17 mouse cellular contexts compared by ENCODE assay signal in genomic region chr19:45920299-45921090, GRCm38 (mm10).
DNase-seq lines count a peak whose midpoint lies in the region; ATAC-seq and TF ChIP-seq lines count a peak whose summit lies in the region.
"Had no signal": no experiment of that assay in that cellular context is flagged by ENCODE, and none has a peak within 500 bp of the region (broad histone marks: within the 10 kb centered on the region; RNA-seq: fewer than 3 reads in every experiment).

No protein-coding gene starts in this region.

- 45% methylated on average over 9 of the region's 9 CpGs for WGBS in embryonic facial prominence, embryonic 12.5 days
- whole genome bisulfite sequencing in embryonic facial prominence, embryonic 10.5 days, result 45% methylated on average over 9 of the region's 9 CpGs
- WGBS in forebrain, postnatal 0 days, result 30% methylated on average over 9 of the region's 9 CpGs

- no peak for ATAC-seq in embryonic facial prominence, embryonic 12.5 days (ENCODE audit: insufficient number of reproducible peaks, insufficient read depth, low FRiP score, low TSS enrichment)
- peak; percentile 71 for ATAC-seq in forebrain, postnatal 0 days

- TF ChIP-seq CTCF in forebrain, postnatal 0 days (IDR thresholded peaks at IDR 0.05; ENCODE audit: low read depth), result peak; percentile 33

- no peak overlapping the region for H3K4me3 ChIP-seq in embryonic facial prominence, embryonic 12.5 days
- no peak overlapping the region for H3K4me3 ChIP-seq in embryonic facial prominence, embryonic 10.5 days
- H3K4me3 ChIP-seq in forebrain, postnatal 0 days (ENCODE audit: low read depth, low read length), result no peak overlapping the region
- H3K4me3 ChIP-seq: hindbrain, embryonic 13.5 days; limb, embryonic 12.5 days; liver, embryonic 15.5 days had no signal

- H3K27me3 ChIP-seq in embryonic facial prominence, embryonic 12.5 days, result no peaks in the 10 kb centered on the region
- no peaks in the 10 kb centered on the region for H3K27me3 ChIP-seq in embryonic facial prominence, embryonic 10.5 days (replicated peaks; ENCODE audit: low read depth, poor library complexity, severe bottlenecking)
- no peaks in the 10 kb centered on the region for H3K27me3 ChIP-seq in forebrain, postnatal 0 days (ENCODE audit: insufficient read depth, low read length)
- H3K27me3 ChIP-seq: CH12.LX; hindbrain, embryonic 13.5 days; limb, embryonic 12.5 days; liver, embryonic 15.5 days had no signal

- H3K27ac ChIP-seq in embryonic facial prominence, embryonic 12.5 days, result 0 out of 2 replicates have a peak overlapping the region, but pooled peaks have one; percentile 13
- H3K27ac ChIP-seq in embryonic facial prominence, embryonic 10.5 days (replicated peaks), result no peak overlapping the region
- peak overlapping the region; percentile 57 for H3K27ac ChIP-seq in forebrain, postnatal 0 days (ENCODE audit: low read depth, low read length)
- H3K27ac ChIP-seq: hindbrain, embryonic 13.5 days; limb, embryonic 12.5 days; liver, embryonic 15.5 days had no signal

- H3K4me2 ChIP-seq in embryonic facial prominence, embryonic 12.5 days (replicated peaks), result no peak overlapping the region
- H3K4me2 ChIP-seq in forebrain, postnatal 0 days (ENCODE audit: low read depth), result no peak overlapping the region
- H3K4me2 ChIP-seq: hindbrain, embryonic 13.5 days; limb, embryonic 12.5 days; liver, embryonic 15.5 days had no signal

- no peak overlapping the region for H3K9ac ChIP-seq in embryonic facial prominence, embryonic 12.5 days
- no peak overlapping the region for H3K9ac ChIP-seq in forebrain, postnatal 0 days
- H3K9ac ChIP-seq: hindbrain, embryonic 13.5 days; limb, embryonic 12.5 days; liver, embryonic 15.5 days had no signal

- no peaks in the 10 kb centered on the region for H3K9me3 ChIP-seq in embryonic facial prominence, embryonic 12.5 days
- H3K9me3 ChIP-seq in embryonic facial prominence, embryonic 10.5 days, result no peaks in the 10 kb centered on the region
- no peaks in the 10 kb centered on the region for H3K9me3 ChIP-seq in forebrain, postnatal 0 days (ENCODE audit: low read length)
- H3K9me3 ChIP-seq: hindbrain, embryonic 13.5 days; limb, embryonic 12.5 days; liver, embryonic 15.5 days had no signal

- peaks cover 38% of the 10 kb centered on the region; the same call in 1 of the 2 replicates for H3K36me3 ChIP-seq in embryonic facial prominence, embryonic 12.5 days
- peaks cover 44% of the 10 kb centered on the region for H3K36me3 ChIP-seq in embryonic facial prominence, embryonic 10.5 days (replicated peaks)
- H3K36me3 ChIP-seq in forebrain, postnatal 0 days (ENCODE audit: insufficient read depth), result no peaks in the 10 kb centered on the region; the same call in 1 of the 2 replicates
- H3K36me3 ChIP-seq: liver, embryonic 15.5 days had no signal

- H3K4me1 ChIP-seq in embryonic facial prominence, embryonic 12.5 days, result no peaks in the 10 kb centered on the region
- H3K4me1 ChIP-seq in embryonic facial prominence, embryonic 10.5 days, result peaks cover 6% of the 10 kb centered on the region
- peaks cover 12% of the 10 kb centered on the region for H3K4me1 ChIP-seq in forebrain, postnatal 0 days (ENCODE audit: insufficient read depth)
- H3K4me1 ChIP-seq: limb, embryonic 12.5 days; liver, embryonic 15.5 days had no signal

- no peak for DNase-seq in embryonic facial prominence, embryonic 10.5 days (ENCODE audit: low spot score)
- peak; percentile 47 for DNase-seq in layer of hippocampus, adult 9-11 months
- DNase-seq in layer of hippocampus, postnatal 36 days, result no peak
- peak; percentile 61 for DNase-seq in NIH3T3 (ENCODE audit: low read depth)
- peak; percentile 63 for DNase-seq in forebrain, postnatal 0 days
- DNase-seq in T-cell, adult 2 months (ENCODE audit: low spot score), result no peak
- DNase-seq in gastrocnemius, postnatal 25 days, result no peak
- DNase-seq: cerebellum, adult 11 months; kidney, adult 11 months; kidney, postnatal 10 days; lung, postnatal 10 days; thymus, postnatal 25 days had no signal

Comparison
In these comparisons a context has a peak if more than half of its experiments do, and no peak if none do; other contexts are left out.
1. DNase-seq: peak in layer of hippocampus, adult 9-11 months (single experiment), NIH3T3 (single experiment) and forebrain, postnatal 0 days (single experiment); none in embryonic facial prominence, embryonic 10.5 days (single experiment), layer of hippocampus, postnatal 36 days (0 of 2), T-cell, adult 2 months (single experiment) and gastrocnemius, postnatal 25 days (single experiment).